Mouse (Mus musculus) embryonic fibroblast, embryonic 13.5 days (primary cell): ENCODE measurements at regions not wholly inside any gene's neighbourhood (a gene's known extent, or its start where the extent isn't known, plus 50 kb on each side); places are given as distances from the start of the nearest gene placed in this dataset.

Source experiments
- CTCF ChIP-seq: IDR thresholded peaks from 2 replicates; pipeline ENCODE4 v1.5.1; 2011; ENCODE audit warnings: mild to moderate bottlenecking, control low read depth, low read length, moderate library complexity, borderline replicate concordance; ENCODE audit not compliant: insufficient read depth
- POLR2A ChIP-seq: IDR thresholded peaks from 2 replicates; pipeline ENCODE4 v1.6.1; 2011; ENCODE audit warnings: low read depth, mild to moderate bottlenecking, control low read depth, low read length, moderate library complexity

GRCm38 (mm10) chr7:95760945-95761661 is 409.9 kb upstream of the Tenm4 start:
- TF ChIP-seq CTCF (no peak), POLR2A (no peak)
